Mouse (Mus musculus) ES-E14 (cell line): ENCODE measurements around the gene Olfr1396. TPM values are rescaled to one million over a fixed set of nuclear protein-coding genes. Genes with fewer than 3 reads are reported as not detected.
"Not testable (repeated sequence)": the region's sequence is repeated elsewhere in the genome, so short reads cannot be mapped to it uniquely, and the experiment has no call there.

Experiments used
- DNase-seq: peaks from one replicate; pipeline ENCODE4 v3.0.0-alpha.2; 2013; ENCODE audit warnings: low read depth, low spot score
- H3K27ac ChIP-seq: 2 replicates; pipeline ENCODE4 v1.5.1; 2012; ENCODE audit warnings: low read depth, mild to moderate bottlenecking, low read length, moderate library complexity, mixed read lengths; ENCODE audit not compliant: poor library complexity, insufficient read depth, severe bottlenecking
- H3K36me3 ChIP-seq: 2 replicates; pipeline ENCODE4 v1.6.1; 2012; ENCODE audit warnings: mild to moderate bottlenecking, low read length, moderate library complexity, mixed read lengths; ENCODE audit not compliant: control insufficient read depth, poor library complexity, insufficient read depth, severe bottlenecking
- H3K4me1 ChIP-seq, 2 experiments: fragments of 150-350 bp in 1 of 2; sonication (generic) in 1 of 2; 2 replicates each; pipeline ENCODE4 v1.6.1; 2012; ENCODE audit warnings: low read length in 2 of 2, mild to moderate bottlenecking in 1 of 2, mixed read lengths in 1 of 2; ENCODE audit not compliant: control insufficient read depth in 2 of 2, insufficient read depth in 2 of 2, poor library complexity in 1 of 2
- H3K4me3 ChIP-seq, 2 experiments: fragments of 150-350 bp in 1 of 2; sonication (generic) in 1 of 2; 2 replicates each; pipeline ENCODE4 v1.5.1; 2012; ENCODE audit warnings: low read length in 2 of 2, low read depth in 1 of 2, mild to moderate bottlenecking in 1 of 2, mixed read lengths in 1 of 2; ENCODE audit not compliant: insufficient read depth in 1 of 2, poor library complexity in 1 of 2, severe bottlenecking in 1 of 2
- H3K9ac ChIP-seq: 2 replicates; pipeline ENCODE4 v1.6.1; 2012; ENCODE audit warnings: low read depth, mild to moderate bottlenecking, low read length, mixed read lengths; ENCODE audit not compliant: poor library complexity, insufficient read depth, severe bottlenecking
- H3K9me3 ChIP-seq: fragments of 150-350 bp; sonication (generic); 2 replicates; pipeline ENCODE4 v1.6.1; 2012; ENCODE audit warnings: low read depth, mild to moderate bottlenecking, low read length; ENCODE audit not compliant: control insufficient read depth, insufficient read depth
- CHD2 ChIP-seq: IDR thresholded peaks from 2 replicates; pipeline ENCODE4 v1.6.1; 2014; ENCODE audit warnings: mild to moderate bottlenecking, low read depth, low read length, inconsistent platforms
- HCFC1 ChIP-seq: IDR thresholded peaks from 2 replicates; pipeline ENCODE4 v1.6.1; 2012; ENCODE audit warnings: low read length, inconsistent platforms, borderline replicate concordance; ENCODE audit not compliant: insufficient read depth
- MAFK ChIP-seq: IDR thresholded peaks from 2 replicates; pipeline ENCODE4 v1.6.1; 2014; ENCODE audit warnings: mild to moderate bottlenecking, low read depth, low read length, inconsistent platforms; ENCODE audit not compliant: insufficient read depth
- ZC3H11A ChIP-seq: IDR thresholded peaks from 2 replicates; pipeline ENCODE4 v1.6.1; 2012; ENCODE audit warnings: low read depth, mild to moderate bottlenecking, inconsistent platforms, low read length, borderline replicate concordance
- ZNF384 ChIP-seq: IDR thresholded peaks from 2 replicates; pipeline ENCODE4 v1.6.1; 2012; ENCODE audit warnings: low read depth, low read length, inconsistent platforms
- in situ Hi-C, 2 experiments: fragments of 600-800 bp; cut with MboI; formaldehyde crosslinking; loops; one replicate each; pipeline ENCODE4 v1.15.1; 2025; ENCODE audit warnings: low sequenced_read_pairs in 2 of 2, inconsistent platforms in 1 of 2; ENCODE audit not compliant: unreplicated experiment in 2 of 2
- total RNA-seq: library from RNA; depleted of rRNA; stranded (reverse); fragments of 300-350 nt; gene quantifications from 2 replicates; pipeline ENCODE4 v1.2.3, GENCODE M21; 2012; rRNA removed

Olfr1396 gene
- total RNA-seq, 1 experiment, result not detected

DNA sequence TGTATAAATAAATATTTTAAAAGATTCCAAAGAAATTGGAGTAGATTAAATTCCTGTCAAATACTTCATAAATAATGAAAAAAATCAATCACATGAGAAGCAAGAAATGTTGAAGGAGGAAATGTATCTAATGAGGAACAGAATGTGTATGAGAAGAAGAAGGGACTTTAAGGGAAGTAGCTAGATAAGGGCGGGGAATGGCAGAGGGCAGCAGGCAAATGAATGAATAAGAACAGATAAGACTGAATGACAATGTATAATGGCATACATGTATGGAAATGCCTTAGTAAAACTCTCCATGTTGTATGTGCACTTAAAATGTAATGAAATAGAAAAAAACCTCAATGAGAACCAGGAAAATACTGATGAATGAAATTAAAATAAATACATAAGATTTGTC, 46.3 kb downstream of the Olfr1396 start:
- no peak overlapping the region for H3K4me3 ChIP-seq
- H3K9ac ChIP-seq, result no peak overlapping the region
- H3K4me1 ChIP-seq, result no peaks in the 10 kb centered on the region
- H3K9me3 ChIP-seq, result 0 out of 2 replicates have a peak, but pooled peaks cover 1% of the 10 kb centered on the region
- TF ChIP-seq ZC3H11A (no peak), CHD2 (no peak), HCFC1 (no peak), ZNF384 (no peak), MAFK (no peak)
- no peak for DNase-seq
- in situ Hi-C loops, result no loop called here
- no peak overlapping the region for H3K27ac ChIP-seq
- no peaks in the 10 kb centered on the region for H3K36me3 ChIP-seq

DNA sequence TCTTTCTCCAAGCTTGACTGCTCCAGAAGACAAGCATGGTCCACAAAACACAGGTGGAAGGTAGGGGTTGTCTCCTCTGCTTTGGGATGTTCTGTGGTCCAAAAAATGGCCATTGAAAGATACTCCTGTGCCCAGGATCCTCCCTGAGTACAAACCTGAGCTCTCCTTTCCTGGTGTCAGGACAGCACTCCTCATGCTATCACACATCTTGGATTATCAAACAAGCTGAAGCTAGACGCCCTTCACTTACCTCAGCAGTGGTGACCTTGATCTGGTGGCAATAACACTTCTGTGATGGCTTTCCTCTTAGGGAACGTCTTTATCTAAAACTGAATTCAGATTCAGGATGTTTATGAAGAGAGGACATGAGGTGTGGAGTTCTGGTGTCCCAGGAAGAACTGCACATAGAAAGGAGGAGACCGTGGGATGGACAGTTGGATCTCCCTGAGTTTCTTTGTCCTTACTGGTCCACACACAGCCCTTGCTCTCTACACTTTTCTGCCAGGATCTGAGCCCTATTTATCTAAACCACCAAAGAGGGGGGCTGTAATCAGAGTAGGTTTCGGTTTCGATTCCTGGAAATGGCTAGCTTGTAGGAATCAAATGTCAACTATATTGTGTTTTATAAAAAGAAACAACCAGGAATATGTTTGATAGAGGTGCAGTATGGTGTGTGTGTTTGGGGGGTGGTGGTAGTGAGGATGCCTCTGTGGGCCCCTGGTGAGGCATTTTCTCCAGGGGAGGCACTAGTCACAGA, 50.8 kb downstream of the Olfr1396 start, which contains the start of gene Tgtp2:
Gene Tgtp2 (minus strand): TSS at position 494 of the 757 bp plus-strand sequence.
- H3K9ac ChIP-seq, H3K4me1 ChIP-seq, H3K27ac ChIP-seq, H3K4me3 ChIP-seq, H3K9me3 ChIP-seq, in situ Hi-C loops, DNase-seq, H3K36me3 ChIP-seq: not testable (repeated sequence)

DNA sequence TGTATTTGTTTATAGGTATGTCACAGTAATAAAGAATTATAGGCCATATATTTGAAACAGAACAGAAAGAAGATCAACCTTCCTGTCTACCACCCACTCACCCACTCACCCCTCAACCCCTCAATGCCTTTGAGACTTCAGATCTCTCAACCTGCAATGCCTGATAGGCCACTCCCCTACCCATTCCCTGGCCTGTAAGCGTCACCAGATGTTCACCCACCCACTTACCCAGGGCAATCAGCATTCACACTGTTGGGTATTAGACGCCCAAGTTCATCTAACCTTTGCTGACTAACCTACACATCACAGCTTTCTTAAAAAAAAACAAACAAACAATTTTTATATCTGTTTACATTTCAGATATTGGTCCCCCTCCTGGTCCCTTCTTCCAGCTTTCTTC, 52.8 kb downstream of the Olfr1396 start:
- in situ Hi-C loops, H3K9me3 ChIP-seq, H3K4me1 ChIP-seq, H3K9ac ChIP-seq, H3K27ac ChIP-seq, H3K4me3 ChIP-seq, DNase-seq, H3K36me3 ChIP-seq: not testable (repeated sequence)

DNA sequence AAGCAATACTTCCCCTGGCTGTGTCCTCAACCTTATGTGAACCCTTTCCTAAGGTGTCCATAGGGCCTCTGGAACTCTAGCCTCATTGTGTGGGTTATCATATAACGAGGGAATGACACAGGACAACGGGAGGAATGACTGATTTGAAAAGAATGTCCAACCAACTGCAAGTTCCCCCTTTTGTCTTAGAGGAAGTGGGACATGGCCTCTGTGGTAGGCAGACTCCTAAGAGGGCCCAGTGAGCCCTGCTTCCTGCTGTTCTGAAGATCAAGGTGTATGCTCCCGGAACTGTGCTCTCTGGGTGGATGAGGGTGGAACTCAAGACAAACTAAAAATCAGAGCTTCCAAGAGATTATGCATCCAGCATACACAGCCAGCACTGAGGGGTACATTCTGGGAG, 54.6 kb downstream of the Olfr1396 start:
- H3K4me1 ChIP-seq, in situ Hi-C loops, H3K9ac ChIP-seq, DNase-seq, H3K4me3 ChIP-seq, H3K36me3 ChIP-seq, H3K9me3 ChIP-seq, H3K27ac ChIP-seq: not testable (repeated sequence)

Other genes starting within 250 kb of the Olfr1396 start
- 3.3 and 5.7 TPM in 2 replicates for gene Irgm1, start 243.2 kb downstream of the Olfr1396 start, total RNA-seq
- not detected in 2 replicates for gene Gm5431, start 212.7 kb downstream of the Olfr1396 start, total RNA-seq
- 2.0 and 2.1 TPM in 2 replicates for gene Psme2b, start 168.7 kb downstream of the Olfr1396 start, total RNA-seq
- gene Olfr56, start 136.0 kb downstream of the Olfr1396 start, total RNA-seq, result not detected in 2 replicates
- 0.36 and 0.37 TPM in 2 replicates for gene 9930111J21Rik1, start 135.5 kb downstream of the Olfr1396 start, total RNA-seq
- not detected in 2 replicates for gene Gm12185, start 122.6 kb downstream of the Olfr1396 start, total RNA-seq
- gene Tgtp1, start 120.7 kb downstream of the Olfr1396 start, total RNA-seq, result 0.76 and 0.85 TPM in 2 replicates
- gene 9930111J21Rik2, start 63.6 kb downstream of the Olfr1396 start, total RNA-seq, result 0.53 and 0.54 TPM in 2 replicates
- not detected in 2 replicates for gene Tgtp2, start 50.7 kb downstream of the Olfr1396 start, total RNA-seq
- gene Ifi47, start 38.3 kb downstream of the Olfr1396 start, total RNA-seq, result 0.22 TPM in 1 of 2 replicates, not detected in the other
- gene Olfr1395, start 27.4 kb upstream of the Olfr1396 start, total RNA-seq, result not detected in 2 replicates
- gene Olfr1394, start 39.5 kb upstream of the Olfr1396 start, total RNA-seq, result not detected in 2 replicates
- 0.09 and 0.48 TPM in 2 replicates for gene Btnl9, start 72.3 kb upstream of the Olfr1396 start, total RNA-seq
- gene Zfp62, start 88.4 kb upstream of the Olfr1396 start, total RNA-seq, result 25.2 and 28.7 TPM in 2 replicates
- gene Mgat1, start 129.3 kb upstream of the Olfr1396 start, total RNA-seq, result 43.1 and 54.2 TPM in 2 replicates
- not detected in 2 replicates for gene Olfr1393, start 163.4 kb upstream of the Olfr1396 start, total RNA-seq
- gene Olfr1392, start 170.4 kb upstream of the Olfr1396 start, total RNA-seq, result not detected in 2 replicates
- not detected in 2 replicates for gene Olfr10, start 189.9 kb upstream of the Olfr1396 start, total RNA-seq
- not detected in 2 replicates for gene Olfr1391, start 207.9 kb upstream of the Olfr1396 start, total RNA-seq
- gene Olfr1390, start 220.3 kb upstream of the Olfr1396 start, total RNA-seq, result not detected in 2 replicates